Mouse (Mus musculus) midbrain, embryonic 14.5 days (tissue): ENCODE results near the gene Fam180a. TPM values are rescaled to one million over a fixed set of nuclear protein-coding genes. Genes with fewer than 3 reads are reported as not detected.

Experiments
- ATAC-seq: fragments of 200-750 bp; cut with Nextera tagmentation; 2 replicates; pipeline ENCODE4 v1.8.0; 2017; ENCODE audit warnings: moderate number of reproducible peaks, moderate library complexity; ENCODE audit not compliant: low FRiP score, low TSS enrichment
- DNase-seq: peaks from one replicate; pipeline ENCODE4 v3.0.0-alpha.2; 2015
- H3K27ac ChIP-seq: fragments of 300-500 bp; sonication (generic); replicated peaks from 2 replicates; pipeline ENCODE4 v1.5.1; 2014; ENCODE audit warnings: mild to moderate bottlenecking, low read depth, low read length, moderate library complexity
- H3K27me3 ChIP-seq: fragments of 300-500 bp; sonication (generic); 2 replicates; pipeline ENCODE4 v1.6.1; 2014; ENCODE audit warnings: low read length, control low read depth, mixed read lengths; ENCODE audit not compliant: control insufficient read depth, insufficient read depth
- H3K36me3 ChIP-seq: fragments of 300-500 bp; sonication (generic); 2 replicates; pipeline ENCODE4 v1.6.1; 2014; ENCODE audit warnings: low read length, control low read depth; ENCODE audit not compliant: control insufficient read depth, insufficient read depth
- H3K4me1 ChIP-seq: fragments of 300-500 bp; sonication (generic); 2 replicates; pipeline ENCODE4 v1.6.1; 2014; ENCODE audit warnings: mild to moderate bottlenecking, antibody characterized with exemption, low read length, control low read depth; ENCODE audit not compliant: control insufficient read depth, insufficient read depth
- H3K4me2 ChIP-seq: fragments of 300-500 bp; sonication (generic); 2 replicates; pipeline ENCODE4 v1.6.1; 2014; ENCODE audit warnings: mild to moderate bottlenecking, low read length, moderate library complexity
- H3K4me3 ChIP-seq: fragments of 300-500 bp; sonication (generic); replicated peaks from 2 replicates; pipeline ENCODE4 v1.5.1; 2014; ENCODE audit warnings: low read depth, low read length
- H3K9ac ChIP-seq: fragments of 300-500 bp; sonication (generic); replicated peaks from 2 replicates; pipeline ENCODE4 v1.6.1; 2014; ENCODE audit warnings: mild to moderate bottlenecking, low read length, moderate library complexity
- H3K9me3 ChIP-seq: fragments of 300-500 bp; sonication (generic); 2 replicates; pipeline ENCODE4 v1.6.1; 2016; ENCODE audit warnings: low read length, control low read depth, mixed read lengths; ENCODE audit not compliant: control insufficient read depth
- WGBS: fragments of 180-500 bp; shearing (Covaris S2); extraction: QIAGEN DNeasy Blood & Tissue Kit; methylation state at CpG from one replicate; pipeline ENCODE4 v1.1.7; 2014; 5-methylcytosine and 5-hydroxymethylcytosine counted together
- polyA plus RNA-seq: library from polyadenylated mRNA; unstranded; fragments of >200 nt; fragmentation: Nextera tagmentation; extraction: Ambion mirVana; gene quantifications from 2 replicates; pipeline ENCODE4 v1.2.1, GENCODE M21; 2014

Gene Fam180a
- polyA plus RNA-seq, 1 experiment from 2014 or later, result 0.68 TPM

DNA sequence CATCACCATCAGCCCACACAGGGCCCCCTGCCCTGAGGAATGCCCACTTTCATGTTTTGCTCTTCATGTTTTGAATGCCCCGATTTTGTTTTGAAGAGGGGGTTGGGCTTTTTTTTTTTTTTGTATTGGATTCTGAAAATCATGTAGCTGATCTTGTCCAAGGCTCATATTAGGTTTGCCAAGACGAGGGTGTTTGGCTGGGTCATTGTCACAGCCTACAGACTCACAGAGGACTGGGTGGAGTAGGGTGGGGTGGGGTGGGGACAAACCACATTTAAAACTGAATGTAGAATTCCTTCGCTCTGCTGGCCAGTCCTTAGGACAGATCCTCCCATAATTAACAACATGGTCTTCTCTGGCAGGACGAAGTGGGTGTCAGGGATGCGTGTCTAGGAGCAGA lies 27.5 kb upstream of the Fam180a start:
- ATAC-seq (no peak), DNase-seq (no peak)
- Histone ChIP-seq H3K36me3 (no peaks in the 10 kb centered on the region), H3K9ac (no peak overlapping the region), H3K27me3 (no peaks in the 10 kb centered on the region), H3K27ac (no peak overlapping the region), H3K4me2 (no peak overlapping the region), H3K4me1 (peaks cover 13% of the 10 kb centered on the region), H3K9me3 (no peaks in the 10 kb centered on the region), H3K4me3 (no peak overlapping the region)
- whole genome bisulfite sequencing, result 63% methylated on average over 5 of the region's 5 CpGs

DNA sequence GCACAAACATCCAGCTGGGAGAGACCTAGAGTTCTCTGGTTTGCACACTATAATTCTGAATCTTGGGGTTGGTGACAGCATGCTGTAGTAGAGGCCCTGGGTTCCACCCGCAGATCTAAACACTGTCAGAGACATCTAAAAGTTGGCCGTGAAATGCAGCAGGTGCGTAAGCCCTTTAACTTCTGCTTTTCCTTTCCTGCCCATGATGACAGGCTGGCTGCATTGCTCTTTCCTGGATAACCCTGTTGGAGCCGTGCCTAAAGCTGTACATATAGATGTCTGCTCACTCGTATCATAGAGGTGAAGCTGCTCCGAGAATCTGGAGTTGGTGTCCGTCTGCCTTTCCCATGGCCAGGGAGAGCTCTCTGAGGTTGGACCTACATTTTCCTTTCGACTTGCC lies 26.9 kb upstream of the Fam180a start:
- WGBS, result 93% methylated on average over 8 of the region's 8 CpGs
- H3K9me3 ChIP-seq, result no peaks in the 10 kb centered on the region
- H3K4me1 ChIP-seq, result peaks cover 13% of the 10 kb centered on the region
- no peak for DNase-seq
- no peak overlapping the region for H3K4me3 ChIP-seq
- no peak overlapping the region for H3K9ac ChIP-seq
- H3K27ac ChIP-seq, result no peak overlapping the region
- H3K36me3 ChIP-seq, result no peaks in the 10 kb centered on the region
- no peaks in the 10 kb centered on the region for H3K27me3 ChIP-seq
- ATAC-seq, result no peak
- no peak overlapping the region for H3K4me2 ChIP-seq

DNA sequence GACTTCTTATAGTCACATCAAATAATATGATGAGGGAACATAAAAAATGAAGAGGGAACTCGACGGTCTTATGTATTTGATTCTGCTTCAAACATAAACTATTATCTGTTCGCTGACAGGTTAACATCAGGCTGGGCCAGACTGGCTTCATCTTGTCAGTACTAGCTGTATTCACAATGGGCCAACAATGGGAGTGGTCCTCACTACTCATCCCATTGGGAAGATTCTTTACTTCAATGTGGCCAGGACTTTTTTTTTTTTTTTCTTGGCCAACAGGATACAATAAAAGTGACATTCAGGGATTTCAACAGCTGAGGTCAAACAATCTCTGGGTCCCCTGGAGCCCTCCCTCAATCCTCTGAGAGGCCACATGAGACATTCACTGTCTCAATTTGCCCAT lies 25.9 kb upstream of the Fam180a start:
- H3K36me3 ChIP-seq, result no peaks in the 10 kb centered on the region
- H3K4me3 ChIP-seq, result no peak overlapping the region
- no peaks in the 10 kb centered on the region for H3K9me3 ChIP-seq
- H3K4me1 ChIP-seq, result peaks cover 13% of the 10 kb centered on the region
- ATAC-seq, result no peak
- 96% methylated on average over 3 of the region's 3 CpGs for WGBS
- no peak overlapping the region for H3K9ac ChIP-seq
- DNase-seq, result no peak
- H3K4me2 ChIP-seq, result no peak overlapping the region
- no peak overlapping the region for H3K27ac ChIP-seq
- H3K27me3 ChIP-seq, result no peaks in the 10 kb centered on the region

DNA sequence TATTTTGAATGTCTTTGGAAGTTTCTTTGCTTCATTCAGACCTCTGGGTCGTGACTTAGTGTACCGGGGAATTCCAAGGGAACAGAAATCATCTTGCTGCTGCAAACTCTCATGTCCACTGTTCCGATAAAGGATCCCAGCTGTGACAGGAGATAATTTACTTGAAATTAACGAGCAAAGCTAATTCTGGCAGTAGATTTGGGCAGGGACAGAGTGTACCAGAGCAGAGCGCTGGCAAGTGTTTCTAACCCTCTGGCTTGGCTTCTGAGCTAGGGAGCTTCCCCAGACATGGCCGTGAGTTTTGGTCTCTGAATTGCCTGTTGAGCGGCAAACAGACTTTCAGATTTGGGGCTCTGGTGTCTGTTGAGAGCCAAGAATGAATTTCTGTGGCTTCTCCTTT lies 23.8 kb upstream of the Fam180a start:
- Histone ChIP-seq H3K9ac (no peak overlapping the region), H3K27me3 (no peaks in the 10 kb centered on the region), H3K9me3 (no peaks in the 10 kb centered on the region), H3K27ac (no peak overlapping the region), H3K4me2 (no peak overlapping the region), H3K4me1 (peaks cover 13% of the 10 kb centered on the region), H3K36me3 (no peaks in the 10 kb centered on the region), H3K4me3 (no peak overlapping the region)
- DNase-seq (no peak), ATAC-seq (no peak)
- 78% methylated on average over 7 of the region's 7 CpGs for WGBS

- Histone ChIP-seq H3K4me1 (no peaks in the 10 kb centered on the region), H3K36me3 (no peaks in the 10 kb centered on the region), H3K27me3 (no peaks in the 10 kb centered on the region), H3K9ac (no peak overlapping the region), H3K27ac (no peak overlapping the region), H3K4me2 (no peak overlapping the region), H3K9me3 (no peaks in the 10 kb centered on the region), H3K4me3 (no peak overlapping the region)
- no peak for DNase-seq
- 11% methylated on average over 3 of the region's 3 CpGs for WGBS
- ATAC-seq, result no peak
Measured at GRCm38 (mm10) chr6:35338640-35339039, 12.7 kb upstream of the Fam180a start.

DNA sequence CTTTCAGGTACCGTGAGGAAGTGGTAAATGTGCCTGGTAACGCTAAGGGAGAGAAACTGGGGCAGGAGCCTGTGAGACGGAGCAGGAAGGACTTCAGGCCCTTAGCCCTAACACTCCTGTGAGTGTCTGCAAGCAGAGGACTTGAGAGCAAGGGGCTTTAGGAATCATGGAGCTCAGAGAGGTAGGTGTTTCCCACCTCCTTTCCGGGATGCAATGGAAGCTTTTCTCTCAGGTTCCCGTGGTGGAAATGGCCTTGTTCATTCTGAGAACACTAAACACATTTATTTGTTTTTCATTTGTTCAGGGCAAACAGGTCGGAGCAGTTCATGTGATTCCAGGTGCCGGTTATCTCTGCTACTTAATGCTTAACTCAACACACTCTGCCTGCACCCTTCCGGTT lies 11.9 kb upstream of the Fam180a start:
- H3K4me1 ChIP-seq, result no peaks in the 10 kb centered on the region
- 85% methylated on average over 8 of the region's 8 CpGs for WGBS
- no peak for ATAC-seq

DNA sequence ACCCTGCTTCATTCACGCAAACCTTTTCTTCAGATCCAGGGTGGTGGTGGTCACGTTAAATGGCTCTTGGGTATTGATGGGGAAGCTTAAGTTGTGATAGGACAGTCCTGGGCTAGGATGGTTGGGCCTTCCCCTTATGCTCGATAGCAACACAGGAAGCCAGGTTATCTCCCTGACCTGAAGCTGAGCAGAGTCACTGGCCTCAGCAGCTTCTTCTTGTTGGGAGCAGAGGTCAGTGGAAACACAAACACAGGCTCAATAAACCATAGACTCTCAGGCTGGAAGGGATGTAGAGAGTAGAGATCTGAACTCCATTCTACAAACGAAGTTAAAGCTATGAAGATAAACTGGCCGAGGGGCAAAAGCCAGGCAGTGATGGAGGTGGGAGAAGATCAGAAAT lies 9.5 kb upstream of the Fam180a start:
- Histone ChIP-seq H3K27ac (no peak overlapping the region), H3K27me3 (no peaks in the 10 kb centered on the region), H3K4me3 (no peak overlapping the region), H3K36me3 (no peaks in the 10 kb centered on the region), H3K4me2 (no peak overlapping the region), H3K9me3 (no peaks in the 10 kb centered on the region), H3K4me1 (no peaks in the 10 kb centered on the region), H3K9ac (no peak overlapping the region)
- ATAC-seq (no peak), DNase-seq (no peak)
- 87% methylated on average over 5 of the region's 5 CpGs for WGBS

More for the DNA sequence above, 11.9 kb upstream of the Fam180a start:
- no peaks in the 10 kb centered on the region for H3K36me3 ChIP-seq
- no peak for DNase-seq
- H3K4me2 ChIP-seq, result no peak overlapping the region
- H3K27me3 ChIP-seq, result no peaks in the 10 kb centered on the region
- H3K9ac ChIP-seq, result no peak overlapping the region
- no peak overlapping the region for H3K27ac ChIP-seq
- H3K9me3 ChIP-seq, result no peaks in the 10 kb centered on the region
- H3K4me3 ChIP-seq, result no peak overlapping the region

- Histone ChIP-seq H3K4me2 (no peak overlapping the region), H3K4me3 (no peak overlapping the region), H3K4me1 (no peaks in the 10 kb centered on the region), H3K27ac (no peak overlapping the region), H3K9ac (no peak overlapping the region), H3K36me3 (no peaks in the 10 kb centered on the region), H3K9me3 (no peaks in the 10 kb centered on the region), H3K27me3 (no peaks in the 10 kb centered on the region)
- 76% methylated on average over 4 of the region's 4 CpGs for WGBS
- ATAC-seq (no peak), DNase-seq (no peak)
Measured at GRCm38 (mm10) chr6:35334278-35334677, 8.3 kb upstream of the Fam180a start.

GRCm38 (mm10) chr6:35333632-35334031 lies 7.7 kb upstream of the Fam180a start:
- Histone ChIP-seq H3K9ac (no peak overlapping the region), H3K4me1 (no peaks in the 10 kb centered on the region), H3K27ac (no peak overlapping the region), H3K4me3 (no peak overlapping the region), H3K9me3 (no peaks in the 10 kb centered on the region), H3K36me3 (no peaks in the 10 kb centered on the region), H3K27me3 (no peaks in the 10 kb centered on the region), H3K4me2 (no peak overlapping the region)
- DNase-seq, result no peak
- ATAC-seq, result no peak
- 29% methylated on average over 3 of the region's 3 CpGs for WGBS
